Mouse (Mus musculus): ENCODE measurements around the gene Osgin1. TPM values are rescaled to one million over a fixed set of nuclear protein-coding genes. Genes with fewer than 3 reads are reported as not detected.

The Osgin1 gene
- polyA plus RNA-seq (2012; rRNA removed) = 44.6 and 57.7 TPM in 2 replicates

GRCm38 (mm10) chr8:119433582-119434174 is at the start of gene Osgin1:
TSS of gene Osgin1 (plus strand) at chr8:119434124.

GRCm38 (mm10) chr8:119394524-119395026 is 39.3 kb upstream of the Osgin1 start, which contains the start of gene Mlycd:
TSS of gene Mlycd (plus strand) at chr8:119394878.

GRCm38 (mm10) chr8:119446211-119446989 is 12.5 kb downstream of the Osgin1 start, which contains the start of gene Necab2:
TSS of gene Necab2 (plus strand) at chr8:119446719.

Other genes with a start within 250 kb of the Osgin1 start
- gene Hsbp1, start 89.6 kb upstream of the Osgin1 start, polyA plus RNA-seq (2012; rRNA removed) = 14.9 and 16.1 TPM in 2 replicates
- gene Mlycd, start 39.2 kb upstream of the Osgin1 start, polyA plus RNA-seq (2012; rRNA removed) = 29.8 and 46.8 TPM in 2 replicates
- gene Necab2, start 12.6 kb downstream of the Osgin1 start, polyA plus RNA-seq (2012; rRNA removed) = 0.55 and 0.78 TPM in 2 replicates
- gene Slc38a8, start 67.6 kb downstream of the Osgin1 start, polyA plus RNA-seq (2012; rRNA removed) = 0.02 TPM in 1 of 2 replicates, not detected in the other
- gene Mbtps1, start 124.6 kb downstream of the Osgin1 start, polyA plus RNA-seq (2012; rRNA removed) = 28.2 and 30.5 TPM in 2 replicates
- gene Hsdl1, start 141.1 kb downstream of the Osgin1 start, polyA plus RNA-seq (2012; rRNA removed) = 10.3 and 12.2 TPM in 2 replicates
- gene Dnaaf1, start 141.1 kb downstream of the Osgin1 start, polyA plus RNA-seq (2012; rRNA removed) = 0.16 and 0.30 TPM in 2 replicates
- gene Taf1c, start 171.1 kb downstream of the Osgin1 start, polyA plus RNA-seq (2012; rRNA removed) = 13.6 and 15.8 TPM in 2 replicates
- gene Adad2, start 178.6 kb downstream of the Osgin1 start, polyA plus RNA-seq (2012; rRNA removed) = 0.03 and 0.12 TPM in 2 replicates
- 1.7 and 2.3 TPM in 2 replicates for gene Kcng4, start 201.6 kb downstream of the Osgin1 start, polyA plus RNA-seq (2012; rRNA removed)
- 36.3 and 54.8 TPM in 2 replicates for gene Wfdc1, start 232.2 kb downstream of the Osgin1 start, polyA plus RNA-seq (2012; rRNA removed)